Mouse (Mus musculus) limb, embryonic 13.5 days (tissue): ENCODE data around the gene Mylk. TPM values are rescaled to one million over a fixed set of nuclear protein-coding genes. Genes with fewer than 3 reads are reported as not detected.

Source experiments
- ATAC-seq: fragments of 200-750 bp; cut with Nextera tagmentation; 2 replicates; pipeline ENCODE4 v1.8.0; 2017; ENCODE audit warnings: low read depth, moderate number of reproducible peaks, moderate TSS enrichment; ENCODE audit not compliant: low FRiP score
- H3K27ac ChIP-seq: fragments of 300-500 bp; sonication (generic); 2 replicates; pipeline ENCODE4 v1.5.1; 2015; ENCODE audit warnings: inconsistent platforms, mild to moderate bottlenecking, moderate library complexity
- H3K27me3 ChIP-seq: fragments of 300-500 bp; sonication (generic); 2 replicates; pipeline ENCODE4 v1.6.1; 2015; ENCODE audit warnings: mild to moderate bottlenecking, inconsistent platforms
- H3K36me3 ChIP-seq: fragments of 300-500 bp; sonication (generic); 2 replicates; pipeline ENCODE4 v1.6.1; 2015; ENCODE audit warnings: inconsistent platforms, mild to moderate bottlenecking, moderate library complexity
- H3K4me1 ChIP-seq: fragments of 300-500 bp; sonication (generic); 2 replicates; pipeline ENCODE4 v1.6.1; 2015; ENCODE audit warnings: inconsistent platforms
- H3K4me2 ChIP-seq: fragments of 300-500 bp; sonication (generic); replicated peaks from 2 replicates; pipeline ENCODE4 v1.6.1; 2015; ENCODE audit warnings: inconsistent platforms, mild to moderate bottlenecking, moderate library complexity
- H3K4me3 ChIP-seq: fragments of 300-500 bp; sonication (generic); 2 replicates; pipeline ENCODE4 v1.5.1; 2015; ENCODE audit warnings: moderate library complexity, mild to moderate bottlenecking, inconsistent platforms
- H3K9ac ChIP-seq: fragments of 300-500 bp; sonication (generic); 2 replicates; pipeline ENCODE4 v1.6.1; 2015; ENCODE audit warnings: mild to moderate bottlenecking, inconsistent platforms
- H3K9me3 ChIP-seq: fragments of 300-500 bp; sonication (generic); 2 replicates; pipeline ENCODE4 v1.6.1; 2016; ENCODE audit warnings: inconsistent platforms
- WGBS: fragments of 180-500 bp; shearing (Covaris S2); methylation state at CpG from one replicate; pipeline ENCODE4 v1.1.7; 2015; 5-methylcytosine and 5-hydroxymethylcytosine counted together
- polyA plus RNA-seq: library from polyadenylated mRNA; unstranded; fragments of >200 nt; fragmentation: Nextera tagmentation; extraction: Ambion mirVana; gene quantifications from 2 replicates; pipeline ENCODE4 v1.2.1, GENCODE M21; 2015

The Mylk gene
- polyA plus RNA-seq, 1 experiment from 2014 or later, result 9.3 TPM

DNA sequence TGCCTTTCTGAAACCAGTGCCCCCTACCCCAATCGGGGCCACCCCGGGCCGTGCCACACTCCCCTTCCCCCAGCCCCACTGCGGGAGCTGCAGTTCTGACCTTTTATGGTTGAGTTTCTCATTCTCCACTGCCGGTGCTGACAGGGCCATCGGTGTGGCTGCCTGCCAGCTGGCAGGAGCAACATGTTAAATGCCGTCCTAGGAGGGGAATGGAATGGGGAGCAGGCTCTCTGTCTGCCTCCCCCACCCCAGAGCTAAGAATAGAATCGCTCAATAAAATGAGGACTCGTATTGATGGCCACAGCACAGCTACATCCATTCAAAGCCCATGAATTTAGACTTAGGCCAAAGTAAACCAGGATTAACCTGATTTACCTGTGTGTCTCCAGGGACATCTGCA, 213.7 kb downstream of the Mylk start:
- WGBS, result 7% methylated on average over 9 of the region's 9 CpGs
- Histone ChIP-seq H3K4me1 (peaks cover 65% of the 10 kb centered on the region), H3K27ac (peak overlapping the region; percentile 45; the same call in 1 of the 2 replicates), H3K36me3 (peaks cover 7% of the 10 kb centered on the region; the same call in 1 of the 2 replicates), H3K9me3 (peaks cover 6% of the 10 kb centered on the region; the same call in 1 of the 2 replicates), H3K9ac (no peak overlapping the region), H3K4me2 (peak overlapping the region; percentile 26; the same call in 1 of the 2 replicates), H3K4me3 (no peak overlapping the region), H3K27me3 (no peaks in the 10 kb centered on the region)
- peak; percentile 86 for ATAC-seq

DNA sequence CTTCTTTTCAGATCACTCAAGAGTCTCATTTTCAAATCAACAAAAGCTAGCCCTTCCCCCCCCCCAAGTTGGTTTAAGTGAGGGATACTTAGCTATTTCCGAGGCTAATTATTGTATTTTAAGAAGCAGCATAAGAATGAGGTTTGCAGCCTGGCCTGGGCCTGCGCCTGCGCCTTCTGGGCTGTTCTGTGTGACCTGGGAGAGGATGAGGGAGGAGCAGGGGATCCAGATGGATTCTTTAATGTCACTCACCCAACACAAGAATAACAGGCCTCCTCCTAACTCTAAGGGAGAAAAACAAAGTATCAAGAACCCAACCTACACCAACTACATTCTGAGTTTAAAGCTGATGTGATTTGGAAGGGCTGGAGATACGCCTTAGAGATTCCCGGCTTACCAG, 214.3 kb downstream of the Mylk start:
- WGBS, result 80% methylated on average over 5 of the region's 5 CpGs
- peaks cover 66% of the 10 kb centered on the region for H3K4me1 ChIP-seq
- H3K27ac ChIP-seq, result peak overlapping the region; percentile 45; the same call in 1 of the 2 replicates
- no peak for ATAC-seq
- peaks cover 3% of the 10 kb centered on the region; the same call in 1 of the 2 replicates for H3K27me3 ChIP-seq
- H3K9ac ChIP-seq, result no peak overlapping the region
- no peak overlapping the region for H3K4me2 ChIP-seq
- peaks cover 7% of the 10 kb centered on the region; the same call in 1 of the 2 replicates for H3K36me3 ChIP-seq
- no peak overlapping the region for H3K4me3 ChIP-seq
- peaks cover 6% of the 10 kb centered on the region; the same call in 1 of the 2 replicates for H3K9me3 ChIP-seq

DNA sequence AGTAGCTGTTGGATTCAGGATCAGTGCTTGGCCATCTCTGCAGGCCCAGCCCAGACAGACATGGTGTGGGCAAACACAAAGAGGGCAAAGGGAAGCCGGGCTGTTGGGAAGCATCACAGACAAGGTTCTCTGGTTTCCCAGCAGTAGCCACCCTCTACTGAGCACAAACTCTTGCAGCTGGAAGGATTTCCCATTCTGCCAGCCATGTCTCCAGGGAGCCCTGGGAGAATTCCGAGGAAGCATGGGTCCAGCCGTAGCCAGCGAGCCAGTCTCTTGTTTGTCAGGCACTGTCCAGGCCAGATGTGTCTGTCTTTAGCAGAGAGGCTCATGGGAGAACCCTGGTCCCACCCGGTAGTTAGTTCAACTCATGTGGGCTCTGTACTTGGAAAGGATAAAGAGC, 215.2 kb downstream of the Mylk start:
- Histone ChIP-seq H3K4me1 (peaks cover 66% of the 10 kb centered on the region), H3K4me2 (no peak overlapping the region), H3K27ac (no peak overlapping the region), H3K9me3 (no peaks in the 10 kb centered on the region), H3K36me3 (0 out of 2 replicates have a peak, but pooled peaks cover under 1% of the 10 kb centered on the region), H3K4me3 (no peak overlapping the region), H3K9ac (no peak overlapping the region), H3K27me3 (peaks cover 5% of the 10 kb centered on the region; the same call in 1 of the 2 replicates)
- 60% methylated on average over 5 of the region's 5 CpGs for WGBS
- ATAC-seq, result no peak

DNA sequence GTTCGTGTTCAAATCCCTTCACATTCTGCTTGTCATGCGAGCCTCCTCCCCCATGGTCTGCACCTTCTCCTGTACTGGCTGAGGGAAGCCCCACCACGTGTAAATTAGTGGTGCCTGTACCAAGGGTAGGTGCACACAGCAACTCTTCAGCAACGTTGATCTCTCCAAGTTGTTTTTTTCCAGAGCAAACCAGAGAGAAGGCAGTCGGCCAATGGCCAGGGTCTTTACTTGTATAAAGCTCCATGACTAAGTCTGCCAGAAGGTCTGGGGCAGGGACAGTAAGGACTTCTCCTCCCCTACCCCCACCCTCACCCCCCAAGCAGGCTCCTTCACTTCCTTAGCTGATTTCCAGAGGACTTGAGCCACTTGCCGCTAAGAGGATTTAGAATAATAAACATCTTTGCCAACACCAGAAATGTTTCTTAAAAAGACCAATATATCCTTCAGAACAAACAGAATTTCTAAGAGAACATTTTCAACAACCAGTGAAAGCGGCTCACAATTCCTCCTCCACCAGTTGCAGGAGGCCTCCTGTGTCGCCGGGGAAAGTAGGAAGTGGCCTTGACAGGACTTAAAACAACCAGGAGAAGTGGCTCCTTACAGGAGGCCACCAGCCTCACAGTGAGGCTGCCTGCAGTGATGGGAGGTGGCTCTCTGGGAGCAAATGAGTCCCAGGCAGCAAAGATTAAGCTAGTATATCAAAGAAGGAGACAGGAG, 216.0 kb downstream of the Mylk start:
- Histone ChIP-seq H3K4me1 (peaks cover 66% of the 10 kb centered on the region), H3K27me3 (peaks cover 5% of the 10 kb centered on the region; the same call in 1 of the 2 replicates), H3K9ac (no peak overlapping the region), H3K4me2 (no peak overlapping the region), H3K36me3 (no peaks in the 10 kb centered on the region), H3K27ac (peak overlapping the region; percentile 7; the same call in 1 of the 2 replicates), H3K4me3 (no peak overlapping the region), H3K9me3 (no peaks in the 10 kb centered on the region)
- ATAC-seq, result no peak
- 43% methylated on average over 9 of the region's 9 CpGs for WGBS

GRCm38 (mm10) chr16:34962322-34962721, 217.3 kb downstream of the Mylk start:
- WGBS, result 70% methylated on average over 4 of the region's 4 CpGs
- peaks cover 74% of the 10 kb centered on the region for H3K4me1 ChIP-seq
- H3K4me2 ChIP-seq, result no peak overlapping the region
- no peak for ATAC-seq
- H3K27me3 ChIP-seq, result peaks cover 5% of the 10 kb centered on the region; the same call in 1 of the 2 replicates
- no peaks in the 10 kb centered on the region for H3K36me3 ChIP-seq
- H3K27ac ChIP-seq, result no peak overlapping the region
- no peak overlapping the region for H3K9ac ChIP-seq
- no peaks in the 10 kb centered on the region for H3K9me3 ChIP-seq
- no peak overlapping the region for H3K4me3 ChIP-seq

DNA sequence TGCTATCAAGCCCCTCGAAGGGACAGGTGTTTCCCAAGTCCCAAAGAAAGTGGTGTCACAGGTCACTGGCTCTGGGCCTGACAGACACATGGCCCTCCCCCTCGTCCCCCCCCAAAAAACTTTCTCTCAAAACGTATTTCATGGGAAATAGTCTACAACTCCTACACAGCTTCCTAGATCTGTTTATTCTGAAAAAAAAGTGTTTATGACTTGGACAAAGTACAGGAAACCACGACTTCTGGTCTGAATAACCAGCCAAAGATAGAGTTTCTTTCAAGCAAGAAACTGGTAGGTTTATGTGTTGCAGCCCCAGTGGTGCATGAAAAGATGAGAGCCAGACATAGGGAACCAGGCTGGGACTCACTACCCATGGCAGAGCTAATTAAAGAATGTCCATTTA, 218.0 kb downstream of the Mylk start:
- Histone ChIP-seq H3K4me3 (no peak overlapping the region), H3K27me3 (peaks cover 5% of the 10 kb centered on the region; the same call in 1 of the 2 replicates), H3K9ac (no peak overlapping the region), H3K4me2 (no peak overlapping the region), H3K9me3 (no peaks in the 10 kb centered on the region), H3K27ac (no peak overlapping the region), H3K36me3 (no peaks in the 10 kb centered on the region), H3K4me1 (peaks cover 68% of the 10 kb centered on the region)
- ATAC-seq, result no peak
- 29% methylated on average over 4 of the region's 4 CpGs for WGBS

DNA sequence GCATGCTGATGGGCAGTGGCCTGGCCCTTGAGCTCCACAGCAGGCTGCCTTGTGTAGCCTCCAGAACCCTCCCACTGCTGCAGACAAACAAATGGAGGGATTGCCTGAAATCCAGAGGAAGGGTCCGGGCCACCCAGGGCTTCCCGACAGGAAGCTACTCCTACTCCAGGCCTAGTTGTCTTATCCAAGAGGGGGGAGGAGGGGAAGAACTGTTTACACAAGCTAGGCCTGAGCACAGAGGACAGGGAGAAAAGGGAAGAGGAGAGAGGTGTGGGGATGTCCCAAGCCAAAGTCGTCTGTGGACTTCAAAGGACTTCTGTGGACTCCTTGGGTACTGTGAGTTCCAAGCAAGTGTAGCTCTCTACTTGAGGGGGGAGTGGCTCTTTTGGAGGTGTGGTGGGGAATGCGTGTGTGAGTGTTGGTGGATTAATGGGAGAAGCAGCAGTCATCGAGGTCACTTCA, 221.6 kb downstream of the Mylk start:
- ATAC-seq, result peak; percentile 37; the same call in 1 of the 2 replicates
- WGBS, result 52% methylated on average over 5 of the region's 5 CpGs
- Histone ChIP-seq H3K4me3 (no peak overlapping the region), H3K27me3 (peaks cover 18% of the 10 kb centered on the region; the same call in 1 of the 2 replicates), H3K4me2 (no peak overlapping the region), H3K27ac (no peak overlapping the region), H3K36me3 (no peaks in the 10 kb centered on the region), H3K9me3 (no peaks in the 10 kb centered on the region), H3K9ac (no peak overlapping the region), H3K4me1 (peaks cover 33% of the 10 kb centered on the region)

- WGBS, result 42% methylated on average over 10 of the region's 10 CpGs
- ATAC-seq, result peak; percentile 91
- no peaks in the 10 kb centered on the region for H3K36me3 ChIP-seq
- H3K9me3 ChIP-seq, result no peaks in the 10 kb centered on the region
- no peak overlapping the region for H3K27ac ChIP-seq
- peaks cover 18% of the 10 kb centered on the region; the same call in 1 of the 2 replicates for H3K27me3 ChIP-seq
- H3K4me1 ChIP-seq, result peaks cover 28% of the 10 kb centered on the region
- no peak overlapping the region for H3K4me2 ChIP-seq
- H3K4me3 ChIP-seq, result no peak overlapping the region
- no peak overlapping the region for H3K9ac ChIP-seq
Measured at GRCm38 (mm10) chr16:34967120-34967800, 222.2 kb downstream of the Mylk start.

- Histone ChIP-seq H3K27ac (no peak overlapping the region), H3K9me3 (no peaks in the 10 kb centered on the region), H3K9ac (no peak overlapping the region), H3K4me3 (no peak overlapping the region), H3K4me1 (peaks cover 19% of the 10 kb centered on the region), H3K36me3 (no peaks in the 10 kb centered on the region), H3K4me2 (no peak overlapping the region), H3K27me3 (peaks cover 18% of the 10 kb centered on the region; the same call in 1 of the 2 replicates)
- WGBS, result 85% methylated on average over 5 of the region's 5 CpGs
- ATAC-seq, result no peak
Measured at GRCm38 (mm10) chr16:34968181-34968580, 223.2 kb downstream of the Mylk start.

DNA sequence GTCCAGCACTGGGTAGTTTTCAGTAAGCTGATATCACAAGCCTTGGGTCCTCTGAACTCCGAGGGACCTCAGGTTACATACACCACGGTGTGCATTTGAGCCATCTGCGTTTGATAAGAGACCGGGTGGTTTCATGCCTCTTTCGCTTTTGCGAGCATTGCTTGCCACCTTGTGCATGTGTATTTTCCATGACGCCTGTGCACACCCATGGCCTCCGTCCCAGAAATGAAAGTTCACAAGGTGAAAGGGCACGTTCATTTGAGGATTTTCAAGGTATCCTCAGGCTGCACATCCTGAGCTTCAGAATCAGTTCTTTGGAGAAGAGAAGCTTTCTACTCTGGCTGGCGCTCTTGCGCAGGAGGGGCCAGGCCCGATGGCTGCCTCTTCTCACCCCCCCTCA, 227.5 kb downstream of the Mylk start:
- Histone ChIP-seq H3K4me1 (0 out of 2 replicates have a peak, but pooled peaks cover 3% of the 10 kb centered on the region), H3K36me3 (no peaks in the 10 kb centered on the region), H3K4me3 (no peak overlapping the region), H3K27me3 (0 out of 2 replicates have a peak, but pooled peaks cover 14% of the 10 kb centered on the region), H3K27ac (no peak overlapping the region), H3K9me3 (no peaks in the 10 kb centered on the region), H3K9ac (no peak overlapping the region), H3K4me2 (no peak overlapping the region)
- WGBS, result 54% methylated on average over 12 of the region's 12 CpGs
- ATAC-seq, result no peak

- ATAC-seq, result no peak
- Histone ChIP-seq H3K9me3 (no peaks in the 10 kb centered on the region), H3K4me1 (0 out of 2 replicates have a peak, but pooled peaks cover 3% of the 10 kb centered on the region), H3K27me3 (0 out of 2 replicates have a peak, but pooled peaks cover 6% of the 10 kb centered on the region), H3K4me3 (no peak overlapping the region), H3K27ac (no peak overlapping the region), H3K9ac (no peak overlapping the region), H3K4me2 (no peak overlapping the region), H3K36me3 (no peaks in the 10 kb centered on the region)
- WGBS, result 30% methylated on average over 2 of the region's 2 CpGs
Measured at GRCm38 (mm10) chr16:34975544-34975943, 230.5 kb downstream of the Mylk start.

DNA sequence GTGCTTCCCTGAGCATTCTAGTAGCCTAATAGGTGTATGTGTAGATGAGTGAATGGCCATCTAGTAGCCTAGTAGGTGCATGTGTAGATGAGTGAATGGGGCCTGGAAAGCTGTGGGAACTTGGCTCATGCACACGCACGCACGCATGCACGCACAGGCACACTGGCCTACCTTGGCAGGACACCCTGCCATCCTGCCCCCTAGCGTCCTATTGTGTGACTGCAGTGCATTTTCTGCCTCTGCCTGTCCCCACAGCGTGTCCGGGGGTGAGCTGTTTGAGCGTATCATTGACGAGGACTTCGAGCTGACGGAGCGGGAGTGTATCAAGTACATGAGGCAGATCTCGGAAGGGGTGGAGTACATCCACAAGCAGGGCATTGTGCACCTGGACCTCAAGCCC, 231.6 kb downstream of the Mylk start:
- Histone ChIP-seq H3K9me3 (no peaks in the 10 kb centered on the region), H3K9ac (no peak overlapping the region), H3K4me1 (0 out of 2 replicates have a peak, but pooled peaks cover 3% of the 10 kb centered on the region), H3K36me3 (no peaks in the 10 kb centered on the region), H3K4me3 (no peak overlapping the region), H3K4me2 (no peak overlapping the region), H3K27ac (no peak overlapping the region), H3K27me3 (no peaks in the 10 kb centered on the region)
- WGBS, result 83% methylated on average over 13 of the region's 13 CpGs
- ATAC-seq, result no peak
